In genomic region chr19:60945801-60946311, GRCm38 (mm10) we compare ENCODE assay signal across 8 mouse cellular contexts. TPM values are rescaled to one million over a fixed set of nuclear protein-coding genes. Genes with fewer than 3 reads are reported as not detected.
DNase-seq lines count a peak whose midpoint lies in the region; ATAC-seq and TF ChIP-seq lines count a peak whose summit lies in the region.

No protein-coding gene starts in this region.

- TF ChIP-seq CTCF in embryonic fibroblast, embryonic 13.5 days (IDR thresholded peaks at IDR 0.05; ENCODE audit: borderline replicate concordance, insufficient read depth, low read length), result no peak
- TF ChIP-seq CTCF in hindbrain, postnatal 0 days (IDR thresholded peaks at IDR 0.05; ENCODE audit: low read depth), result no peak
- TF ChIP-seq CTCF in lung, embryonic 14.5 days (IDR thresholded peaks at IDR 0.05; ENCODE audit: low read depth), result no peak

- 39% methylated on average over 3 of the region's 3 CpGs for WGBS in hindbrain, postnatal 0 days
- WGBS in lung, embryonic 14.5 days, result 43% methylated on average over 3 of the region's 3 CpGs
- 58% methylated on average over 3 of the region's 3 CpGs for WGBS in midbrain, embryonic 13.5 days

- H3K36me3 ChIP-seq in hindbrain, postnatal 0 days (ENCODE audit: insufficient read depth, low read length), result no peaks in the 10 kb centered on the region
- no peaks in the 10 kb centered on the region for H3K36me3 ChIP-seq in lung, embryonic 14.5 days (ENCODE audit: insufficient read depth)
- no peaks in the 10 kb centered on the region for H3K36me3 ChIP-seq in midbrain, embryonic 13.5 days

- peak overlapping the region; percentile 75; the same call in 1 of the 2 replicates for H3K27ac ChIP-seq in embryonic fibroblast, embryonic 13.5 days (ENCODE audit: insufficient read depth, low read length)
- H3K27ac ChIP-seq in hindbrain, postnatal 0 days, result peak overlapping the region; percentile 17; the same call in 1 of the 2 replicates
- H3K27ac ChIP-seq in lung, embryonic 14.5 days (ENCODE audit: low read depth), result peak overlapping the region; percentile 81
- H3K27ac ChIP-seq in midbrain, embryonic 13.5 days, result no peak overlapping the region

- H3K27me3 ChIP-seq in hindbrain, postnatal 0 days (ENCODE audit: insufficient read depth, low read length), result no peaks in the 10 kb centered on the region
- H3K27me3 ChIP-seq in lung, embryonic 14.5 days (ENCODE audit: insufficient read depth, low read length), result no peaks in the 10 kb centered on the region
- H3K27me3 ChIP-seq in midbrain, embryonic 13.5 days, result no peaks in the 10 kb centered on the region

- peak; percentile 49 for ATAC-seq in hindbrain, postnatal 0 days
- ATAC-seq in lung, embryonic 14.5 days (ENCODE audit: insufficient read depth), result peak; percentile 87
- no peak for ATAC-seq in midbrain, embryonic 13.5 days

- no peak overlapping the region for H3K4me2 ChIP-seq in hindbrain, postnatal 0 days (ENCODE audit: low read depth, low read length)
- H3K4me2 ChIP-seq in lung, embryonic 14.5 days, result no peak overlapping the region
- H3K4me2 ChIP-seq in midbrain, embryonic 13.5 days (replicated peaks), result no peak overlapping the region

- no peak for TF ChIP-seq POLR2A in embryonic fibroblast, embryonic 13.5 days (IDR thresholded peaks at IDR 0.05; ENCODE audit: low read depth, low read length)

- peaks cover 20% of the 10 kb centered on the region for H3K4me1 ChIP-seq in embryonic fibroblast, embryonic 13.5 days (ENCODE audit: control insufficient read depth, insufficient read depth, low read length)
- H3K4me1 ChIP-seq in hindbrain, postnatal 0 days (ENCODE audit: insufficient read depth, low read length), result no peaks in the 10 kb centered on the region
- peaks cover 13% of the 10 kb centered on the region; the same call in 1 of the 2 replicates for H3K4me1 ChIP-seq in lung, embryonic 14.5 days (ENCODE audit: insufficient read depth)
- H3K4me1 ChIP-seq in midbrain, embryonic 13.5 days (replicated peaks), result 0 out of 2 replicates have a peak, but pooled peaks cover 7% of the 10 kb centered on the region

- no peak overlapping the region for H3K4me3 ChIP-seq in embryonic fibroblast, embryonic 13.5 days (ENCODE audit: insufficient read depth, low read length)
- no peak overlapping the region for H3K4me3 ChIP-seq in hindbrain, postnatal 0 days (ENCODE audit: low read length)
- H3K4me3 ChIP-seq in lung, embryonic 14.5 days (ENCODE audit: low read depth, low read length), result no peak overlapping the region
- H3K4me3 ChIP-seq in midbrain, embryonic 13.5 days (replicated peaks), result no peak overlapping the region

- H3K9me3 ChIP-seq in hindbrain, postnatal 0 days (ENCODE audit: low read length), result no peaks in the 10 kb centered on the region
- H3K9me3 ChIP-seq in lung, embryonic 14.5 days (ENCODE audit: low read depth, low read length), result no peaks in the 10 kb centered on the region
- H3K9me3 ChIP-seq in midbrain, embryonic 13.5 days, result no peaks in the 10 kb centered on the region

- no peak overlapping the region for H3K9ac ChIP-seq in hindbrain, postnatal 0 days (replicated peaks; ENCODE audit: low read length)
- no peak overlapping the region for H3K9ac ChIP-seq in lung, embryonic 14.5 days
- H3K9ac ChIP-seq in midbrain, embryonic 13.5 days (replicated peaks), result no peak overlapping the region

- peak; percentile 68 for DNase-seq in gastrocnemius, adult 18-20 months (ENCODE audit: low spot score)
- DNase-seq in gastrocnemius, postnatal 10 days, result no peak
- peak; percentile 64 for DNase-seq in adrenal gland, postnatal 14 days
- peak; percentile 41 for DNase-seq in hindbrain, postnatal 0 days (ENCODE audit: low spot score)
- DNase-seq in lung, embryonic 14.5 days, result peak; percentile 88
- DNase-seq in spleen, postnatal 4 days (ENCODE audit: low spot score in 2 of 2), result peak; percentile 33 to 63

RNA-seq across cellular contexts. Expression of gene Grk5, which starts 56.3 kb away (rescaled TPM):
- total RNA-seq in gastrocnemius, adult 18-20 months (2021), result 1 to 10 TPM; 2.0 to 5.9 TPM
- 1 to 10 TPM; 6.8 to 9.7 TPM for total RNA-seq in gastrocnemius, postnatal 10 days (2021)
- total RNA-seq in adrenal gland, postnatal 14 days (2021), result 16.5 and 16.6 TPM in 2 replicates
- polyA plus RNA-seq in embryonic fibroblast, embryonic 13.5 days (2011; ENCODE audit: insufficient read length, low read depth, missing spikeins), result 10.8 and 11.9 TPM in 2 replicates
- 7.2 and 7.8 TPM in 2 replicates for total RNA-seq in hindbrain, postnatal 0 days (2014; rRNA removed)
- 1.3 and 1.6 TPM in 2 replicates for polyA plus RNA-seq in hindbrain, postnatal 0 days (2015; fragmentation: Nextera tagmentation; extraction: Ambion mirVana)
- 3.2 and 4.5 TPM in 2 replicates for polyA plus RNA-seq in lung, embryonic 14.5 days (2014; fragmentation: Nextera tagmentation; extraction: Ambion mirVana)
- 2.7 and 3.1 TPM in 2 replicates for polyA plus RNA-seq in midbrain, embryonic 13.5 days (2015; fragmentation: Nextera tagmentation; extraction: Ambion mirVana)
